Mouse (Mus musculus): ENCODE results near the gene Mkln1.

GRCm38 (mm10) chr6:31413556-31413955 lies 15.0 kb downstream of the Mkln1 start:
- TF ChIP-seq CTCF (IDR thresholded peaks at IDR 0.05) (no peak), EP300 (IDR thresholded peaks at IDR 0.05) (no peak)
